Mouse (Mus musculus) thymus, postnatal 0 days (tissue): ENCODE data around the gene 2010111I01Rik. TPM values are rescaled to one million over a fixed set of nuclear protein-coding genes. Genes with fewer than 3 reads are reported as not detected.
A peak's percentile ranks its signal among the peaks of the same experiment; 100 is the strongest.

Source experiments
- DNase-seq: peaks from one replicate; pipeline ENCODE4 v3.0.0-alpha.2; 2015; ENCODE audit warnings: low spot score
- polyA plus RNA-seq: library from polyadenylated mRNA; unstranded; fragments of >200 nt; fragmentation: Nextera tagmentation; extraction: Ambion mirVana; gene quantifications from 2 replicates; pipeline ENCODE4 v1.2.1, GENCODE M21; 2015

Gene 2010111I01Rik
- polyA plus RNA-seq, 1 experiment from 2014 or later, result 69.4 TPM

- no peak for DNase-seq
Measured at GRCm38 (mm10) chr13:63281206-63281605, 316.5 kb downstream of the 2010111I01Rik start.

GRCm38 (mm10) chr13:63283236-63283635 is 318.5 kb downstream of the 2010111I01Rik start:
- no peak for DNase-seq

GRCm38 (mm10) chr13:63284748-63285147 is 320.1 kb downstream of the 2010111I01Rik start:
- DNase-seq, result peak; percentile 42

GRCm38 (mm10) chr13:63286483-63287102 is 321.9 kb downstream of the 2010111I01Rik start:
- no peak for DNase-seq

- DNase-seq, result no peak
Measured at GRCm38 (mm10) chr13:63289152-63289551, 324.5 kb downstream of the 2010111I01Rik start.

GRCm38 (mm10) chr13:63289687-63290086 is 325.0 kb downstream of the 2010111I01Rik start:
- no peak for DNase-seq

GRCm38 (mm10) chr13:63290126-63290525 is 325.4 kb downstream of the 2010111I01Rik start:
- DNase-seq, result no peak

- DNase-seq, result no peak
Measured at GRCm38 (mm10) chr13:63291016-63291415, 326.3 kb downstream of the 2010111I01Rik start.

- DNase-seq, result no peak
Measured at GRCm38 (mm10) chr13:63293647-63294046, 329.0 kb downstream of the 2010111I01Rik start.

- DNase-seq, result no peak
Measured at GRCm38 (mm10) chr13:63294359-63295193, 329.9 kb downstream of the 2010111I01Rik start.

- no peak for DNase-seq
Measured at GRCm38 (mm10) chr13:63296300-63296699, 331.6 kb downstream of the 2010111I01Rik start.

GRCm38 (mm10) chr13:63297003-63297402 is 332.3 kb downstream of the 2010111I01Rik start:
- DNase-seq, result no peak

GRCm38 (mm10) chr13:63297933-63298332 is 333.2 kb downstream of the 2010111I01Rik start:
- no peak for DNase-seq

- no peak for DNase-seq
Measured at GRCm38 (mm10) chr13:63298931-63299330, 334.2 kb downstream of the 2010111I01Rik start.

GRCm38 (mm10) chr13:63300929-63301328 is 336.2 kb downstream of the 2010111I01Rik start:
- no peak for DNase-seq

- DNase-seq, result no peak
Measured at GRCm38 (mm10) chr13:63301764-63302209, 337.1 kb downstream of the 2010111I01Rik start.

- no peak for DNase-seq
Measured at GRCm38 (mm10) chr13:63302381-63302780, 337.7 kb downstream of the 2010111I01Rik start.

GRCm38 (mm10) chr13:63304124-63304792 is 339.6 kb downstream of the 2010111I01Rik start:
- no peak for DNase-seq

- DNase-seq, result no peak
Measured at GRCm38 (mm10) chr13:63304799-63305159, 340.1 kb downstream of the 2010111I01Rik start.

GRCm38 (mm10) chr13:63305160-63306011 is 340.7 kb downstream of the 2010111I01Rik start:
- DNase-seq, result no peak

- peak; percentile 61 for DNase-seq
Measured at GRCm38 (mm10) chr13:63306768-63307167, 342.1 kb downstream of the 2010111I01Rik start.
